Mouse (Mus musculus) hindbrain, embryonic 10.5 days (tissue): ENCODE data around the gene Oxnad1. TPM values are rescaled to one million over a fixed set of nuclear protein-coding genes. Genes with fewer than 3 reads are reported as not detected.
"Not testable (repeated sequence)": the region's sequence is repeated elsewhere in the genome, so short reads cannot be mapped to it uniquely, and the experiment has no call there.

ENCODE experiments used
- DNase-seq: peaks from one replicate; pipeline ENCODE4 v3.0.0-alpha.2; 2017; ENCODE audit warnings: low spot score
- H3K27ac ChIP-seq: fragments of 300-500 bp; sonication (generic); 2 replicates; pipeline ENCODE4 v1.5.1; 2016; ENCODE audit warnings: mild to moderate bottlenecking, moderate library complexity
- H3K27me3 ChIP-seq: fragments of 300-500 bp; sonication (generic); 2 replicates; pipeline ENCODE4 v1.6.1; 2016; ENCODE audit warnings: mild to moderate bottlenecking; ENCODE audit not compliant: poor library complexity, insufficient read depth, severe bottlenecking
- H3K36me3 ChIP-seq: fragments of 300-500 bp; sonication (generic); 2 replicates; pipeline ENCODE4 v1.6.1; 2016; ENCODE audit warnings: mild to moderate bottlenecking, moderate library complexity
- H3K4me1 ChIP-seq: fragments of 300-500 bp; sonication (generic); replicated peaks from 2 replicates; pipeline ENCODE4 v1.6.1; 2016; ENCODE audit warnings: mild to moderate bottlenecking
- H3K4me3 ChIP-seq: fragments of 300-500 bp; sonication (generic); 2 replicates; pipeline ENCODE4 v1.5.1; 2016; ENCODE audit warnings: mild to moderate bottlenecking, moderate library complexity
- H3K9me3 ChIP-seq: fragments of 300-500 bp; sonication (generic); 2 replicates; pipeline ENCODE4 v1.6.1; 2016; ENCODE audit warnings: mild to moderate bottlenecking, moderate library complexity
- WGBS: fragments of 180-500 bp; shearing (Covaris S2); methylation state at CpG from one replicate; pipeline ENCODE4 v1.1.7; 2016; 5-methylcytosine and 5-hydroxymethylcytosine counted together
- polyA plus RNA-seq: library from polyadenylated mRNA; unstranded; fragments of >200 nt; fragmentation: Nextera tagmentation; extraction: Ambion mirVana; gene quantifications from 2 replicates; pipeline ENCODE4 v1.2.1, GENCODE M21; 2016

Oxnad1 gene
- polyA plus RNA-seq, 1 experiment from 2014 or later = 22.2 TPM

DNA sequence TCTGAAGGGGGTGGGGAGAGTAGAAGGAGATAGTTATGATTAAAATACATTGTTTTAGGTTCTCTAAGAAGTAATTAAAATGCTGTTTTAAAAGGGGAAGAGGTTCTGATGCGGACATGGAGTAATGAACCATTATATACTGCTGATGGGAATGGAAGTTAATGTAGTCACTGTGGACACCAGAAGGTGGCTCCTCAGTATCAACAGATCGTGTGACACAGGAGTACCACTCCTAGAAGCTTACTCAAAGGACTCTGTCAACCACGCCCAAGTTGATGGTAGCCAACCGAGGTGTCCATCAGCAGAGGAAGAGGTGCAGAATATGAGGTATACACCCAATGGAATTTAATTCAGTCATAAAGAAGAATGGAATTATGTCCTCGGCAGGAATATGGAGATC, 43.2 kb downstream of the Oxnad1 start:
- Histone ChIP-seq H3K9me3 (no peaks in the 10 kb centered on the region), H3K27me3 (no peaks in the 10 kb centered on the region), H3K36me3 (no peaks in the 10 kb centered on the region), H3K27ac (no peak overlapping the region), H3K4me1 (no peaks in the 10 kb centered on the region), H3K4me3 (no peak overlapping the region)
- 85% methylated on average over 5 of the region's 5 CpGs for WGBS
- no peak for DNase-seq

DNA sequence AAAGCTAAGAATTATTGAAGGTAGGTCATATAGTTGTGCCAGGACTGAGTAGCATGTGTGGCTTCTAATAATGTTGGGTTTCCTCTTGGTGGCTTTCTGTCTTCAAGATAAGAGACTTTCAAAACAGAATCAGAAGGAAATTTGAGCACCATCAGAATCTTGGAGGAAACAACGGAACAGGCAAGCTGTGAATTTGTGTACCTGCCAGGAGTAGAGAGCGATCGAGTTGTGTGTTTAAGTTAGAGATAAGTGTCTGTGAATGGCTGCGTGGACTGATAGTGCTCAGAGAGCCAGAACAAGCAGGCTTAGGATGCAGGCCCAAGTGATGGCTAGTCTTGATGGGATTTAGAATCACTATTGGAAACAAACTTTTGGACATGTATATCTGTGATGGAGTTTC, 46.7 kb downstream of the Oxnad1 start:
- Histone ChIP-seq H3K4me3 (no peak overlapping the region), H3K9me3 (no peaks in the 10 kb centered on the region), H3K27ac (no peak overlapping the region), H3K36me3 (no peaks in the 10 kb centered on the region), H3K27me3 (no peaks in the 10 kb centered on the region), H3K4me1 (no peaks in the 10 kb centered on the region)
- WGBS = 91% methylated on average over 4 of the region's 4 CpGs
- DNase-seq = no peak

DNA sequence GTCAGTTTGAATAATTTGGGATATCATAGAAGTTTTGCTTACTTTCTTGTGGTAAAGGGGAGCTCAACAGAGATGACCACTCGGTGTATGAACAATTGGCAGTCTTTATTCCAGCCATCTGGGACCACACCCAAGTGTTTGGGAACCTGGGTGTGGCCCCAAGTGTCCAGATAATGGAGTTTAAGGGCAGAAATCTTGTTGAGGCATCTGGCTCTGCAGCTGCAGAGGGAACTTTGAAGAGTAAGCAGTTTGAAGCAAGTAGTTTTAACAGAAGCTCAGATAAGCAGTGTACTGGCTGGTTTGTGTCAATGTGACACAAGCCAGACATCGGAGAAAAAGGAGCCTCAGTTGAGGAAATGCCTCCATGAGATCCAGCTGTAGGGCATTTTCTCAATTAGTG, 49.1 kb downstream of the Oxnad1 start:
- H3K27me3 ChIP-seq = no peaks in the 10 kb centered on the region
- no peaks in the 10 kb centered on the region for H3K4me1 ChIP-seq
- no peaks in the 10 kb centered on the region for H3K36me3 ChIP-seq
- no peak overlapping the region for H3K4me3 ChIP-seq
- DNase-seq = no peak
- no peaks in the 10 kb centered on the region for H3K9me3 ChIP-seq
- H3K27ac ChIP-seq = no peak overlapping the region
- WGBS = 92% methylated on average over 2 of the region's 2 CpGs

DNA sequence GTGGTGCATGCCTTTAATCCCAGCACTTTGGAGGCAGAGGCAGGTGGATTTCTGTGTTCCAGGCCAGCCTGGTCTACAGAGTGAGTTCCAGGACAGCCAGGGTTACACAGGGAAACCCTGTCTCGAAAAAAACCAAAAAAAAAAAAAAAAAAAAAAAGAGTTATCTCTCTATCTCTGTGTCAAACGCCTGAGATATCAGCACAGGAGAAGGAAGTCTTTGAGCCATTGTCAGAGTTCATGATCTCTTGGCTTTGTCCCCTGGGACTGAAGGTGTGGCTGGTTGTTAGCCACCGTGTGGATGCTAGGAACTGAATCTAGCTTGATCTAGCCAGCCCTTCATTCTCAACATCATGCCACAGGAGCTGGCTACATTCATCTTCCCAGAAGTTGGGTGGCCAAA, 51.3 kb downstream of the Oxnad1 start:
- DNase-seq, H3K9me3 ChIP-seq, H3K27me3 ChIP-seq, H3K36me3 ChIP-seq, H3K27ac ChIP-seq, H3K4me3 ChIP-seq, H3K4me1 ChIP-seq: not testable (repeated sequence)
- 75% methylated on average over 3 of the region's 3 CpGs for WGBS

DNA sequence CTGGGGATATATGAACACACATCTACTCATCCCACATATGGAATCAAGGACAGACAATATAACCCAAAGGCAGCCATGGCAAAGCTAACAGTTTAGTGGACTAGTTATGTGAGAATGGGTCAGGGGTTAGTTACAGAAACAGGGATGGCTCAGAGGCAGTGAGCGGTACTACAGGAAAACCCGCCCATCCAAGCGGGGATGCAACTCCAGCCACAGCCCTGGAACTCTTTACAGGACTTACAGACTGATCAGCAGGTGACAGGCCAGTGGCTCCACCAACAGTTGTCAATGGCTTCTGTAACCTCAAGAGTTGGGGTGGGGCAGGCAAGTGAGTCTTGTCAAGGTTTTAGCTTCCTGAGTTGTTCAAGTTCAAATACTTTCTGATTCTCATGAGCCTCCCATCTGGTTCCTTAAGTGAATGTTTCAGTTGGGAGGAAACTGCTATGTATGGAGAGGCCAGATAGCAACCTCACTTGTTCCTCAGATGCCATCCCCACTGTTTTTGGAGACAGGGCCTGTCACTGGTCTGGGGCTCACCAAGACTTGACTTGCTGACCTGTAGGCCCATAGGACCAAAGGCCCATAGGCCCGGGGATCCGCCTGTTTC, 55.3 kb downstream of the Oxnad1 start:
- no peak for DNase-seq
- no peaks in the 10 kb centered on the region for H3K4me1 ChIP-seq
- H3K4me3 ChIP-seq = no peak overlapping the region
- H3K9me3 ChIP-seq = no peaks in the 10 kb centered on the region
- H3K36me3 ChIP-seq = no peaks in the 10 kb centered on the region
- WGBS = 71% methylated on average over 5 of the region's 5 CpGs
- H3K27me3 ChIP-seq = no peaks in the 10 kb centered on the region
- no peak overlapping the region for H3K27ac ChIP-seq

DNA sequence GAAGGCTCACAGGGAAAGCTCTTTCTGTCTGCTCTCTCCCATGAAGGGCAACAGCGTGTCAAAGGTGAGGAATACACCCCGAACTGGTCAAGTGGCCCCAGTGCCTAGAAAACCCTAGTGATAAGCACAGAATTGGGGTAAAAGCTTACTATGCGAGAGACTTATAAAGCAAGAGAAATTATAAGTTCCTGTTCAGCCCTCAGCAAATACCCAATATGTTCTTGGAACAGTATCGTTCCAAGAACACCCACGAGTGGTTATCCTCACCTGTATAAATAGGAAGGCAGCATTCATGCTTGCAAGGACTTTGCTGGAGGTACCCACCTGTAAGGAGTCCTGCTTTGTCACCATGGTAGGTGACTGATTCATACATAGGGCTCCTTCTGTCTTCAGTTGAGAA, 56.5 kb downstream of the Oxnad1 start, which contains the start of gene Msmb:
TSS of gene Msmb (plus strand) at position 301 of the 400 bp plus-strand sequence.
- no peak within 1 kb of the TSS for H3K27ac ChIP-seq

DNA sequence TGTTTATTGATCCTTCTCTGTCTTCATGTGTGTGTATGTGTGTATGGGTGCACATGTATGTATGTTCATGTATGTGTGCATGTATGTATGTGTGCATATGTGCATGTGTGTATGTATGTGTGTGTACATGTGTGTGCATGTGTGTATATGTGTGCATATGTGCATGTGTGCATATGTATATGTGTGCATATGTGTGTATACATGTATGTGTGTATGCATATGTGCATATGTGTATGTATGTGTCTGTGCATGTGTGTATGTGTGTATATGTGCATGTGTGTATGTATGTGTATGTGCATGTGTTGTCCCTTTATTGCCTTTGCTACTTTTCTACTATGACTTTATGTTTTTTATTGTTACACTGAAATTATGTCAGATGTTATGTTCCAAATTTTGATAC, 59.6 kb downstream of the Oxnad1 start:
- no peak for DNase-seq
- no peaks in the 10 kb centered on the region for H3K36me3 ChIP-seq
- H3K27ac ChIP-seq = no peak overlapping the region

More for the DNA sequence above, 56.5 kb downstream of the Oxnad1 start, which contains the start of gene Msmb:
- H3K9me3 ChIP-seq = no peaks in the 10 kb centered on the region
- H3K4me1 ChIP-seq = no peaks in the 10 kb centered on the region
- no peaks in the 10 kb centered on the region for H3K36me3 ChIP-seq
- no peak within 1 kb of the TSS for H3K4me3 ChIP-seq
- 91% methylated on average over 5 of the region's 5 CpGs for WGBS
- no peak for DNase-seq
- no peaks in the 10 kb centered on the region for H3K27me3 ChIP-seq

DNA sequence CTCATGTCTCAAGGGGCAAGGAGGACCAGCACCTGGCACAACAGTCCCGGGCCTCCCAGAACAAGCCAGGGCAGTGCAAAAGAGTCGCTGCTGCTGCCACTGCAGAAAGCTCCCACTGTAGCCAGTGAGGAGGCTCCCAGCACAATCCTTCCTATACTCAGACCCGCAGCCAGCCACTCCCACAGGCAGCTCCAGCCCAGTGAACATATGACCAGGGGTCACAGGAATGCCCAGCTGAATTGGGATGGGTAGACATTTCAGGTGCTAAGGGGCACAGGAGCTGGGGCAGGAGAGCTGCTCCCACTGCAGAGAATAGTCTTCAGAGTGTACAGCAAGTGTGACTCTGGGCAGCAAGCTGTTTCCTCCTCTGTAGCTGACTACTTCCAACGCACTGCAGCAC, 60.2 kb downstream of the Oxnad1 start:
- no peaks in the 10 kb centered on the region for H3K4me1 ChIP-seq
- 72% methylated on average over 4 of the region's 4 CpGs for WGBS
- no peaks in the 10 kb centered on the region for H3K27me3 ChIP-seq
- H3K27ac ChIP-seq = no peak overlapping the region
- no peak overlapping the region for H3K4me3 ChIP-seq
- H3K36me3 ChIP-seq = no peaks in the 10 kb centered on the region
- DNase-seq = no peak
- peaks cover 15% of the 10 kb centered on the region; the same call in 1 of the 2 replicates for H3K9me3 ChIP-seq

More for the DNA sequence above, 59.6 kb downstream of the Oxnad1 start:
- no peaks in the 10 kb centered on the region for H3K4me1 ChIP-seq
- H3K9me3 ChIP-seq = peaks cover 15% of the 10 kb centered on the region; the same call in 1 of the 2 replicates
- H3K27me3 ChIP-seq = no peaks in the 10 kb centered on the region
- H3K4me3 ChIP-seq = no peak overlapping the region

DNA sequence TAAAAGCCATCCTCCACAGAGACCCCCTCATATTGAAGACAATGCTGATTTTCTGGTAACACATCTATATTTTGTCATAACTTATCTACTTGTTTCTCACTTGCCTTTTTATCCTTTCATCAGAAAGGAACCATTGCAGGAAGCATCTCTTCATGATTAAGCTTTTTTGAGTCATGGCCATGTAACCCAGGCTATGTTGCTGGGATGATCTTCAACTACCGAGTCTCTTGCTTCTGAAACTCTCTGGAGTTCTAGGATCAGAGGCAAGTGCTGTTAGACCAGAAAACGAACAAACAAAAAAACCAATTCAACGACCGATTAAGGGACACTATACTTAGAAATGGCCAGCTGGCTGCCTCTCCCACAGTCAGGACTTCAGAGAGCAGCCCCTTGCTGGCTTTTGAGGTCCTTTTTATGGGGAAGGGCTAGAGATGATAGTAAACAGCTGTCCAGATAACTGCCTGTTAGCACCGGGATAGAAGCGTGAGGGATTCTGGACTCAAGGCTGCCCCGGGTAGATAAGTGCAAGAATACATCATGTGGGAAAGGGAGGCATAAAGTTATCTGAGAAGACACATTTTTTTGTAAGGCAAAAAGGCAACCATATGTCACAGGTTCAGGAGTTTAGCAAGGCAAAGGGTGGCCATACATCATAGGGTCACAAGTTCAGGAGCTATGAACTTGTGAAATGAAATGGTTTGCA, 60.8 kb downstream of the Oxnad1 start:
- Histone ChIP-seq H3K4me3 (no peak overlapping the region), H3K27ac (no peak overlapping the region), H3K9me3 (peaks cover 15% of the 10 kb centered on the region; the same call in 1 of the 2 replicates), H3K4me1 (no peaks in the 10 kb centered on the region), H3K27me3 (no peaks in the 10 kb centered on the region), H3K36me3 (no peaks in the 10 kb centered on the region)
- no peak for DNase-seq
- 91% methylated on average over 7 of the region's 7 CpGs for WGBS

DNA sequence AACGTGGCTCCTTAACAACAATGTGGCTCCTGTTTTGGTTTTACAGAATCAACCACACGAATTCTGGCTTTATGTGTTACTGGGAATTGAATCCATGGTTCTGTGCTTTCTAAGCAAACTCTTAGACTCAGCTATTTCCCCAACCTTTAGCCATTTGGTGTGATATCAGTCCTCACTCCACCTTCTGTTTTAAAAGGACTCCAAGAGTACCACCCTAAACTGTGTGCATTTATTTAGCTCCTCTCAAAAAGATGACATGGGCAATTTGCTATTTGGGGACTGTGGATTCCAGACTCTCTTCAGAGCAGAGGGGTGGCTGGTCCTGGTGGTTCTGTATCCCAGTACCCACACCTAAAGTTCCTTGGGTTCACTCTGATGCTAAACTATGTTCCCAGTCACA, 61.4 kb downstream of the Oxnad1 start:
- Histone ChIP-seq H3K27ac (no peak overlapping the region), H3K4me1 (no peaks in the 10 kb centered on the region), H3K36me3 (no peaks in the 10 kb centered on the region), H3K4me3 (no peak overlapping the region), H3K27me3 (no peaks in the 10 kb centered on the region), H3K9me3 (peaks cover 15% of the 10 kb centered on the region; the same call in 1 of the 2 replicates)
- DNase-seq = no peak
- WGBS = 72% methylated on average over 2 of the region's 2 CpGs

DNA sequence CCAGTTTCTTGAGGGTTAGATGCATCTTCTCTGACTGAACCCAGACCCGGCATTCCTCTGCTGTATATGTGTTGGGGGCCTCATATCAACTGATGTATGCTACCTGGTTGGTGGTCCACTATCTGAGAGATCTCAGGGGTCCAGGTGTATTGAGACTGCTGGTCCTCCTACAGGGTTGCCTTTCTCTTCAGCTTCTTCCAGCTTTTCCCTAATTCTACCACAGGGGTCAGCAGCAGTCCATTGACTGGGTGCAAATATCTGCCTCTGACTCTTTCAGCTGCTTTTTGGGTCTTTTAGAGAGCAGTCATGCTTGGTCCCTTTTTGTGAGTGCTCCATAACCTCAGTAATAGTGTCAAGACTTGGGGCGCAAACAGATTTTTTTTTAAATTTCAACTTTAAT, 65.7 kb downstream of the Oxnad1 start:
- WGBS = 90% methylated on average over 2 of the region's 2 CpGs
- Histone ChIP-seq H3K27ac (no peak overlapping the region), H3K36me3 (no peaks in the 10 kb centered on the region), H3K9me3 (peaks cover 15% of the 10 kb centered on the region; the same call in 1 of the 2 replicates), H3K4me3 (no peak overlapping the region), H3K4me1 (no peaks in the 10 kb centered on the region), H3K27me3 (no peaks in the 10 kb centered on the region)
- DNase-seq = no peak

DNA sequence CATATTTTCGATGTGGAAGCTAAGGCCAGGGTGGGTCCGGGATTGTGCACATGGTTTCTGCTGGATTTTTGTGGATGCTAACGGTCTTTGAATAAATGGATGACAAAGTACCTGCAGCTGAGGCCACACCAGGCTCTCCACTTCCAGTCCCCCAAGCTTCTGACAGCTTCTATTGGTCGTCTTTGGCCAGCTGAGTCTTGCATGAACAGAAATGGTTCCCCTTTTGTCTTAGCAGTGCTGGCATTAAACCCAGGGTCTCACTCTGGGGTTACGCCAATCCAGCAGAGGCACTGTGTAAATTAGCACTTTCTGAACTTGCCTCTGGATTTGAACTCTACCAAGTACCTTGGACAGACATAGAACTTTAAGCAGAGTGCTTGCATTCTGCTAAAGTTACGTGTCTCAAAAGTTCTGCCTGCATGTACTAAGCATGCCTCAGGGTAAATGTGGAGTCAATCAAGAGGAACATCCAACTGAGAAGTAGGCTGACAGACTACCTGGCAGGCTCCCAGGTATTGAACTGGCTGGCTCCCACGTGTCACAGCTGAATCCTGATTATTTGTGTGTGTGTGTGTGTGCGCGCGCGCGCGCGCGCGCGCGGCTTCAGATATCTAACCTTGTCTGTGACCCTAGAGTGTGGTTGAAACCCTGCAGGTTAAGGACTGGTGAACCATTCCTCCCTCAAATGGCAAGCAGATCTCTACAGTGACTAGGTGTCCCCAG, 67.2 kb downstream of the Oxnad1 start:
- no peaks in the 10 kb centered on the region for H3K36me3 ChIP-seq
- peaks cover 9% of the 10 kb centered on the region; the same call in 1 of the 2 replicates for H3K9me3 ChIP-seq
- no peak for DNase-seq
- 89% methylated on average over 18 of the region's 18 CpGs for WGBS
- H3K27ac ChIP-seq = no peak overlapping the region
- no peaks in the 10 kb centered on the region for H3K27me3 ChIP-seq
- H3K4me1 ChIP-seq = no peaks in the 10 kb centered on the region
- H3K4me3 ChIP-seq = no peak overlapping the region
